Mouse (Mus musculus) thymus, postnatal 4 days (tissue): ENCODE data around the gene Brat1.
A peak's percentile ranks its signal among the peaks of the same experiment; 100 is the strongest.
"Not testable (repeated sequence)": the region's sequence is repeated elsewhere in the genome, so short reads cannot be mapped to it uniquely, and the experiment has no call there.

Source experiments
- DNase-seq: peaks from one replicate; pipeline ENCODE4 v3.0.0; 2021

The Brat1 gene

DNA sequence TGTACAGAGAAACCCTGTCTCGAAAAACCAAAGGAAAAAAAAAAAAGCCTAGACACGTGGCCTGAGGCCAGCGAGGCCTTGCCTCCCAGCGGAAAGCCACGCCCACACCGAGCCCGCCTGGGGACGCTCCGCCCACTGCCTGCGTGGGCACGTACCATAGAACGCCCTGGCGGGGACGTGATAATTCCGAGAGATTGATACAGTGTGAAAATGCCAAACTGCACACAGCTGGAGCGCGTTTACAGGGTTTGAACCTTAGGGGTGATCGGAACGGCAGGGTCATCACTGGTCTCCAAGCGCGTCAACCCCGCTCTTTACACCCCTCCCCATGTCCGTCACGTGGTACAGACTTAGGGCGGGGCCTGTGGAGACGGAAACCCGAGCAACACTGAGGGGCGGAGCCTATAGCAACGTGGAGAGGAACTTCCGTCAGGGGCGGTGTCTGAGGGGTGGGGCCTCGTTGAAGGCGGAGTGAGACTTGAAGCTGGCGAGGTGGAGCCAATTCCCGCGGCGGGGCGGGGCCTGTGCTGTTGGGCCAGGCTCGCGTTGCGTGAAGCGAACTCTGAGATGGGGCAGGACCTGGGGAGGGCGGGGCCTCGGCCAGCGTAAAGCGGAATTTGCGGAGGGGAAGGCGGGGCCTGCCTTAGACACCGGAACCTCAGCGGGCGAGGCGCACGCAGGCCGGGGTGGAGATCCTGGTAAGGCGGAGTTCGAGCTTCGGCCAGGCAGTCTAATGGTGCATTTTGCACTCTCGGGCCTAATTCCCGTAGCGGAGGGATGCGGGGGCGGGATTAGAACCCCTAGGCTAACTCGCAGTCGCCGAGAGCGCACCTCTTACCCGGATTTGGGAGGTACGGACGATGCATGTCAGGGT lies at the start of gene Brat1:
Brat1 (plus strand) TSS at position 634 of the 874 bp plus-strand sequence.
- peak; percentile 100 for DNase-seq

DNA sequence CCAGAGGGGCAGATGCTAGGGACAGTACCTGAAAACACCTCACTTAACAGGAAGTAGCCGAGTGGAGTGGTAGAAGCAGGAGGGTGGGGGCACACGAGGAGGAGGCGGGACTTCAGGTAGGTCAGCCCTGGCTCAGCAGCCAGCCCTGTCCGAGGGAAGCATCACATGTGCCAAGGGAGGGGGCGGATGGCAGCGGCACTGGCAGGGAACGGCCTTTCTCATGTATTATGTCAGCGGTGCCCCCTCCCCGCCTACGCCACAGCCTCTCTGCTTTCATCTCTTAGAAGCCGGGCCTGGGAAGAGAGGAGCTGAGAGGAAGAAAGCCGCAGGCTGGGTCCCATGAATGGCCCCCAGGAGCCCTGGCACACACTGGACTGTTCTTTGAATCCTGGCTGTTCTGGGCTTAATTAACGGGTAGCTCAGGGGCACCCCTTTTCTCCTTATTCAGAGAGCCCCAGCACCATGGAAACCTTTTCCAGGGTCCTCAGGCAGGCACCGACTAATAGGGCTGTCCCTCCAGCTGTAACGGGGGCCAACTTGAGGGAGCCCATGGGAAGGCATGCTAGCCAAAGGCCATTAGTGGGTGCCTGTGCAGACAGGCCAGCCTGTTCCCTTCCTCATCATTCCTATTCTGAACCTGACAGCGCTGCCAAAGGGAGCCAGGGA lies 45.1 kb upstream of the Brat1 start:
- no peak for DNase-seq

- no peak for DNase-seq
These were observed 44.4 kb upstream of the Brat1 start for GRCm38 (mm10) chr5:140660398-140660797.

GRCm38 (mm10) chr5:140661427-140661826 lies 43.4 kb upstream of the Brat1 start:
- no peak for DNase-seq

- no peak for DNase-seq
These were observed 42.8 kb upstream of the Brat1 start for GRCm38 (mm10) chr5:140661875-140662643.

GRCm38 (mm10) chr5:140662741-140663592 lies 41.8 kb upstream of the Brat1 start:
- DNase-seq = peak; percentile 44

DNA sequence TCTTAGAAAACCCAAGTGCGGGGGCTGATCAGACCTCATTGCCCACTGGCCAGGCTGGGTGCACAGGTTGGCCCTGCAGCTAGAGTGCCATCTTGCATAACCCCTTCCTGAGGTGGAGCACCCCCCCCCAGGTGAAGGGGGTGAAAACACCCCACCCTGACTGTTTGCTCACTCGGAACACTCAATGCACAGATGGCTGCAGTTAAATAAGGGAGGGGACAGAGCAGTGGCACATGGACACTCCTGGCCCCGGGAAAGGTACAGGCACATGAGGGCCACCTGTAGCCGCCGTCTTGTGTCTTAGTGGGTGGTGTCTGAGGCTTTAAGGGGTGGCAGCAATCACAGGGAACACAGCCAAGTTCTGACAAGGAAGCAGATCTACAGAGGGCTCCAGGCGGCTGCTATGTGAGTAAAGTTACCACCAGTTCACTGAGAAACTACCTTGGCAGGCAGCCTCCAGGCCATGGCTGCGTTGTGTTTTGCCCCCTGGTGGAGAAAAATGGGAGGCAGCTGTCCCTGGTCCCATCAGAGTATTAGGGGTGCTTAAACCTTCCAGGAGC lies 41.1 kb upstream of the Brat1 start:
- peak; percentile 82 for DNase-seq

DNA sequence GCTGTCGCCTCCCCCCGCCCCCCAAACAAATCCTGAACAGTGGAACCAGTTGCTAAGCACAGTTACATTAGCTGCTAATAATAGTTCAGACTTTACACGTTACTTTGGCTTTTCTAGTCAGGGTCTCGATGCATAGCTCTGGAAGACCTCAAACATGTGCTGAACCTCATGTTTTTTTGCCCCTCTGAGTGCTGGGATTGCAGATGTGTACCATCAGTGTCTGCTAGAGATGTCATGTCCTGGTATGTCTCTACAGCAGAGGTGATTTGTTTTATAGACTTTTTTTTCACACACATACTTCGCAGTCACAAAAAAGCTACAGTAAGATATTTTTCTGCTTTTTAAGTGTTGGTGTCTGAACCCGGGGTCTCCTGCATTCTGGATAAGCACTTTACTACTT lies 32.7 kb upstream of the Brat1 start:
- no peak for DNase-seq

DNA sequence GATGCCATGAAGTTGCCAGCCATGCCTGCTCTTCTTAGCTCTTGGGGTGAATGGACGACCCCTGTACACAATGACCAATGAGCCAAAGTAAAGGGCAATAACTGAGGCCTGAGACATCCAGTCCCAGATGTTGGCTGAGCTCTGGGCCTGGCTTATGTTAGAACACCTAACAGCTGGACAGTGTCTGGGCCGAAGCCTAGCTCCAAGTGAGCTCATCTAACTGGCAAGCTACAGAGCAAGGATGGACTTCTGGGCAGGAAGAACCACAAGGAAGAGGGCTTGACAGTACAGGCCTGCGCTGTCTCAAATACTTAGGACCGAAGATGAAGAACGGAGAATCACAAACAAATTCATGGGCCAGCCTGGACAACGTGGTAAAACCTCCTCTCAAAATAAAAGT lies 32.2 kb upstream of the Brat1 start:
- DNase-seq = not testable (repeated sequence)

- DNase-seq = no peak
These were observed 30.8 kb upstream of the Brat1 start for GRCm38 (mm10) chr5:140674036-140674435.

DNA sequence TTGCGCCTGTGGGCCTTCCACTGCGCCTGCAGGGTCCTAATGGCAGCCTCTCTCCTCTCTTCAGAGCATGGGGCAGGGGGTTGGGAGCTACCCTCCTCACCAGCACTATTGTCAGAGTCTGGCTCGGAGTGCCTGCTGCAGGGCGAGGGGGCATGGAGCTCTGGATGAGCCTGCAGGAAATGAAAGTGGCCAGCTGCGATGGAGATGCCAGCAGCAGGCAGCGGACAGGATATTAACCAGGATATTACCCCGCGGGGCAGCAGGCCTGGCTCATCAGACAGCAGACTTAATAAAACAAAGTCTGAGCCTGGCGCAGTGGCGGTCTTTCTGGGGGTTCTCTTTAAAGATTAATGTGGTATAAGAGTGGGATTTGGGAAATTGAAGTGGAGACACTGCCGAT lies 29.7 kb upstream of the Brat1 start:
- no peak for DNase-seq

DNA sequence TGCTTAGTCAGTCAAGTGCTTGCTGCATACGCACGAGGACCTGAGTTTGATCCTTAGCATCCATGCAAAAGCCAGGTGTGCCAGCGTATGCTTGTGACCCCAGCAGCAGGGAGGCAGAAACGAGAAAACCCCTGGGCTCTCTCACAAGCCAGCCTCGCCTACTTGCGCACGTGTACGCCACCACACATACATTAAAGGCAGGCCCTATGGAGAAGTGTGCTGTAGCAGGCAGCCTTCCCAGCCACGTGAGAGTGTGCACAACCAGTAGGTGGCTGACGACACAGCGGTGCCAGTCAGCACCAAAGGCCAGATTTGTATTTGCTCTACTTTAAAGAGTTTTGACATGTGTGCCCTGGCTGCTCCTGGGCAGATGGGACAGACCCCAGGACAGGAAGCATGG lies 29.2 kb upstream of the Brat1 start:
- no peak for DNase-seq

GRCm38 (mm10) chr5:140677137-140677536 lies 27.7 kb upstream of the Brat1 start:
- no peak for DNase-seq

GRCm38 (mm10) chr5:140680051-140680450 lies 24.8 kb upstream of the Brat1 start:
- DNase-seq = no peak

DNA sequence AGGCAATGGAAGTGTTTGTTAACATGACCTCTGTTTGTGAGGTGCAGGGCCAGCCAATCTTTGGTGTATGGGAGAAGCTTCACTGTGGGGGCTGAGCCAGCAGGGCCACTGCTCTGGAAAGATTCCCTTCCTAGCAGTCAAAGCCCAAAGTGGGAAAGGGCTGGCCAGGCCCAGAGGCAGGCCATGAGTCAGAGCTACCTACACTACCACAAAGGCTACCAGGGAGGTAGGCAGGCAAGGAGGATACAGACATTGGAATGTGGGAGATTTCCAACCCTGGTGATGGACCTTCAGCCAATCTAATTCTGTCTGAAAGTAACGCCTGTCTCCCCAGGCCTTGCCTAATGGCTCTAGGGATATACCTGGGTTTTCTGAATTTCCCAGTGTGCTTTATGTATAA lies 23.9 kb upstream of the Brat1 start:
- no peak for DNase-seq

DNA sequence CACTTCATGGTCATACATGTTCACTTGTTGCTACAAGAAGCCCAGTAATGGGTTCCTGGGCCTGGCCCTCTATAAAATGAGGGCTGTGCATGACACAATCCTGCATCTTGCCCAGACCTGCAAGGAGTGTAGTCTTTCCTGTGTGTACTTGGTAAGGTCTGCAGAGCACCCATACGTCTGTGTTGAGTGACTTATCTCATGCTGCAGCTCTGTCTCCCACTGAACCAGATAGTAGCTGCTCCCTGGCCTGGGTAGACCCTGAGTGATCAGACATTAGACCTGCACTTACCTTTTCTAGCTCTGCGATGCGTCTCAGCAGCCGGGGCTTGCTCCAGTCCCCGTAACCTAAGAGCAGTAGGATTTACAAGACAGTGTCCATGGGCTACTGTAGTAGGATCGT lies 22.7 kb upstream of the Brat1 start:
- no peak for DNase-seq

DNA sequence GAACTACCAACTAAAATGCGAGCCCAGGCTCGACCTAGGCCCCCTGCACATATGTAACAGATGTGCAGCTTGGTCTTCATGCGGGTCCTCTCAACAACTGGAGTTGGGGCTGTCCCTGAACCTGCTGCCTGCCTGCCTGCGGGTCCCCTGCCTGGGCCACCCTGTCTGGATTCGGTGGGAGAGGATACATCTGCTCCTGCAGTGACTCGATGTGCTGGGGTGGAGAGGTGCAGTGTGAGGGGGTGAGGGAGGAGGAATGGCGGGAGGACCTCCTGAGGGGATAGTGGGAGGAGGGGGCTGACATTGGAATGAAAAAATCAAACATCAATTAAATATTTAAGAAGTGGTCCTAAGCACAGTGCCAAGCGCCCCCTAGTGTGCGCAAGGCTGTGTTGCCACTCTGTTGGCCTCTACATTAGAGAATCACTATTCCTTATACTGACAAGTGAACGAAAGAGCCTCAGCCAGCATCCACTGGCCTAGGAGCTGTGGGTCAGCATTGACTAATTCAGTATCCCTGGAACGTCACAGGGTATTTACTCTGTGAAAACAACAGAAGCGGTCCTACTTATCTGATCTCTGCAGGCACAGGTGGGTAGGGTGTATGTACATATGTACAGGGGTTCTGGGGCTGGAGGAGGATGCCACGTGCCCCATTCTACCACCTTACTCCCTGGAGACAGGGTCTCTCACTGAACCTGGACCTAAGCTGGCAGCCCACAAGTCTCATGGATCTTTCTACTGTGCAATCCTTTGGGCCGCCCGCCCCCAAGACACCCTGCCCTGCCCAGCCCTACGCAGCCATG lies 20.3 kb upstream of the Brat1 start:
- DNase-seq = peak; percentile 70

DNA sequence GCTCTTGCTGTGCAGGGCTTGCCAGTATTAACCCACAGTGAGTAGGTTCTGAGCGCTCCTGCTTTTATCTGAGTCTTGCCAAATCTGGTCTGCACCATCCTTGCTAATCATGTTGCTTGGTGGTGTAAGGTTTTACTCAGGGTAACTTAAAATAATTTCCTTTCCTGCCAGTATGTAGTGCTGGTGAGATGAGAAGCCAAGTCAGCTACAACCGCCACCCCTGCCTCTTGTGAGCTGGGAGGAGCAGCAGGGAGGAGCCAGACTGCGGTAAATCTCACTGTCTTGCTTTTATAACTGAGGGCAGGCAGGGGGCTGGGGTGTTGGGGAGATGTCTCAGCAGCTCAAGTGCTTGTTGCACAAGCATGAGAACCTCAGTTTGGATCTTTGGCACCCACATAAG lies 16.4 kb upstream of the Brat1 start:
- DNase-seq = no peak

DNA sequence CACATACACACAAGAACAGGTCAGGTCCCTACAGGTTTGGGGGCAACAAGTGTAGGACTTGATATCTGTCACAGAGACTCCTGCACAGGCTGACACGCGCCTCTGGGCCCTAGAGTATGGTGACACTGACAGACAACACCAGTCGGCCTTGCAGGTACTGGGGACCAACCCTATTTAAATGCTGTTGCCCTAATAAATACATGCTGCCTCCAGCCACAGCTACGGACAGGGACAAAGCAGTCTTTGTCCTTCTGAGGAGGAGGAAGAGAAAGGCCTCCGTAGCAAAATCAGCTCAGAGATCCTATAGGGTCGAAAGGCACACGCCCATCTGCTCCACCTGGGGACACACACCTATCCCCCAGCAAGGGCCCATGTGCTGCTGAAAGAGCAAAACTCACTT lies 8.8 kb upstream of the Brat1 start:
- DNase-seq = no peak

DNA sequence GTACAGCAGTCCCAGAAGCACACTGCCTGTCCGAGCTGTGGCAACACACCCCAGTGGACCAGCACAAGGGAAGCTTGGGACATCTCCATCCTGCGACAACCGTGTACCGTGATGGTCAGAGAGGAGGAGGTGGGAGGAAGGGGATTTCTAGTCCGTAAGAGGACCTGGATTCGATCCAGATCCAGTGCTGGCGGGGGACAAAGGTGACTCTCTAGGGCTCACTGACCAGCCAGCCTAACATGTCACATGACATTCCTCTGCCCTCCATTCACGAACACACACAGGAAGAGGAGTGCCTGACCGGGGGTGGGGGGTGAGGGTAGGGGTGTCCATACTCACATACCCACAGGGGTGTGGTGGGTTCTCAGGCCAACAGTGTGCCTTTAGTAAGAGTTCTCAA lies 5.0 kb upstream of the Brat1 start:
- DNase-seq = no peak

DNA sequence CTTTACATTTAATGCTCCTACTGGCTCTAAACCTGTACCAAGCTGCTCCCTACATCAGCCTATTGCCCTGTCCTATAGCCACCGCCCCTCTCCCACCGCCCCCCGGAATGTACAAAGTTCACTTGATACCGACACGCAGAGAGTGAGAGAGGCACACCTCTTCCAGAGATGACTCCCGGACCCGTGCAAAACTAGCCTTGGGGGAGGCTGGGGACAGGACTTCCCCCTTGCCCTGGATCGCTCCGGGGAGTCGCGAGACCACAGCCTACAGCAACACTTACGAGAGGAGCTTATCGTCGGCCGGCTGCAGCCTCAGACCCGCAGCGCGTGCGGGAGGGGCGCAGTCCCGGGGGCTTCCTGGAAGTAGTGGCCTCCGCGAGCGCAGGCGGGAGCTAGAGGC lies 3.1 kb upstream of the Brat1 start:
- DNase-seq = no peak
